Mouse (Mus musculus): ENCODE measurements around the gene Popdc2. TPM values are rescaled to one million over a fixed set of nuclear protein-coding genes. Genes with fewer than 3 reads are reported as not detected.
"Not testable (repeated sequence)": the region's sequence is repeated elsewhere in the genome, so short reads cannot be mapped to it uniquely, and the experiment has no call there.

Popdc2 gene
- polyA plus RNA-seq, 1 experiment: 6.5 TPM

DNA sequence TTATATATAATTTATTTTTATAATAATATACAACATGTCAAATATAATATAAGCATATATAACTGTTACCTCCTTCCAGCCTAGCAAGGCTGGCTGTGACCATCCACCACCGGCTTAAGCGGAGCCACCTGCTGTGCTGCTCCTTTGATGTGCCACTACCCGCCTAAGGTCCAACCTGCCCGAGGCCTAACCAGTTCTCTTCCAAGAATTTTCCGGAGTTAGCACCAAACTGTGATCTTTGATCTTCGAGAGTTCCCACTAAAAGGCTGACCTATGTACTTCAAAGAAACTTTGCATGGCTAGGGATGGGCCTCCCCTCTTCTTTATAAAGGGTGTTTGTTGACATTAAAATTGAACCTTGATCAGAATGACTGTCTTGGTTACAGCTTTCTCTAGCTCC, 27.6 kb upstream of the Popdc2 start:
- Histone ChIP-seq H3K4me3 (ENCODE audit: low read depth, low read length) (no peak overlapping the region), H3K4me1 (ENCODE audit: control insufficient read depth, insufficient read depth, insufficient read length, low read length) (peaks cover 3% of the 10 kb centered on the region; the same call in 1 of the 2 replicates), H3K27ac (ENCODE audit: insufficient read depth, low read depth, low read length) (no peak overlapping the region), H3K36me3 (ENCODE audit: control insufficient read depth, insufficient read depth, low read length) (no peaks in the 10 kb centered on the region), H3K27me3 (ENCODE audit: control insufficient read depth, insufficient read depth, low read length) (no peaks in the 10 kb centered on the region)
- 19% methylated on average over 6 of the region's 6 CpGs for WGBS
- TF ChIP-seq POLR2A (IDR thresholded peaks at IDR 0.05; ENCODE audit: low read depth, low read length) (no peak), CTCF (IDR thresholded peaks at IDR 0.05; ENCODE audit: extremely low read depth, insufficient read length, insufficient replicate concordance, low read depth, low read length) (no peak)

DNA sequence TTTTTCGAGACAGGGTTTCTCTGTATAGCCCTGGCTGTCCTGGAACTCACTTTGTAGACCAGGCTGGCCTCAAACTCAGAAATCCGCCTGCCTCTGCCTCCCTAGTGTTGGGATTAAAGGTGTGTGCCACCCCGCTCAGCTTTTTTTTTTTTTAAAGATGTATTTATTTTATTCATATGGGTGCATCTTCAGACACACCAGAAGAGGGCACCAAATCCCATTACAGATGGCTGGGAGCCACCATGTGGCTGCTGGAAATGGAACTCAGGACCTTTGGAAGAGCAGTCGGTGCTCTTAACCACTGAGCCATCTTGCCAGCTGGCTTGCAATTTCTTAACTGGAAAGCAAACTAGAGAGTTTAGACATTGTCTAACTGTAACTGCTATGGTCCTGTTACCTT, 23.9 kb upstream of the Popdc2 start:
- not testable (repeated sequence) for H3K36me3 ChIP-seq (ENCODE audit: control insufficient read depth, insufficient read depth, low read length); H3K27ac ChIP-seq (ENCODE audit: insufficient read depth, low read depth, low read length); H3K4me3 ChIP-seq (ENCODE audit: low read depth, low read length); H3K4me1 ChIP-seq (ENCODE audit: control insufficient read depth, insufficient read depth, insufficient read length, low read length); H3K27me3 ChIP-seq (ENCODE audit: control insufficient read depth, insufficient read depth, low read length)
- WGBS: 91% methylated on average over 4 of the region's 4 CpGs
- peak; percentile 21; the same call in 1 of the 2 replicates for TF ChIP-seq CTCF (IDR thresholded peaks at IDR 0.05; ENCODE audit: extremely low read depth, insufficient read length, insufficient replicate concordance, low read depth, low read length)

DNA sequence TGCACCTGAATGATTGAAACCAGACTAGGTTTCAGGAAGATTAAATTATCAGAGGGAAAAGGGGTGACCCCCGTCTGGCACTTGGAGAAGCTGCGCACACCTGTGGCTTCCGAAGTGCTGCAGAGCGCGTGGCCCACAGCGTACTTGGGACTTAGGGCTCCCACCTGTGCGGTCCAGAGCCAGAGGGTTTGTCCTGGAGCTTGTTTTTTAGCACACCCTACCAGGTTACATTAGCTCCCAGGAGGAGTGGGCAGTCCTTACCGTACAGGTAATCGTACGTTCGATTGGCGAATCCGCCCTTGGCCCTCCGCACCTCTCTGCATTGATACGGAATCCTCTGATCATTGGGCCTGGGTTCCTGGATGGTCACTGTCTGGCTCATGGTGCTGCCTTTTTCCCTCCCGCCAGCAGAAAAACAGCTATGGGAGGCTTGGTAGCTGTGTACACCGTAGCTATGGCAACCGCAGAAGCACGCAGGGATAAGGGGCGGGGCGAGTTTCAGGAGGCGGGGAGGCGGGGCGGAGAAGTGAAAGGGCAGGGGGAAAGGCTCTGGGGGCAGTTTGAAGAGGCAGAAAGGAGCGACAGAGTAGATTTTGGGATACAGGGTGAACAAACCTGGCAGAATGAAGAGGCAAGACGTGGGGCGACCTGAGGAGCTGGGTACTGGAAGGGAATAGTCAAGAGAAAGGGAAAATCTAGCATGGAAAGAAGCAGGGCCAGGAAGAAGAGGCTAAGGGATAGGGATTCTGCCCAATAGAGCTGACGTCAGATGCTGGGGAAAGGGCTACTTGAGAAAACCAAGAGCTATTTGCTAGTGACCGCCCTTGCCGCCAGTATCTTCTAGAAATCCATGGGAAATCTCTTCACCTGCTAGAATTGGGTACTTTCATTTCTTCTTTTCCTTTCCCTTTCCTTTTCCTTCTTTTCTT, 20.3 kb upstream of the Popdc2 start, which contains the start of gene Maats1:
Gene Maats1 (minus strand): TSS at position 748 of the 929 bp plus-strand sequence.
- Histone ChIP-seq H3K36me3 (ENCODE audit: control insufficient read depth, insufficient read depth, low read length) (no peaks in the 10 kb centered on the region), H3K27ac (ENCODE audit: insufficient read depth, low read depth, low read length) (0 out of 2 replicates have a peak within 1 kb of the TSS, but pooled peaks have one; percentile 44), H3K27me3 (ENCODE audit: control insufficient read depth, insufficient read depth, low read length) (no peaks in the 10 kb centered on the region), H3K4me3 (ENCODE audit: low read depth, low read length) (peak within 1 kb of the TSS; percentile 48), H3K4me1 (ENCODE audit: control insufficient read depth, insufficient read depth, insufficient read length, low read length) (peaks cover 7% of the 10 kb centered on the region; the same call in 1 of the 2 replicates)
- no peak for TF ChIP-seq POLR2A (IDR thresholded peaks at IDR 0.05; ENCODE audit: low read depth, low read length)
- TF ChIP-seq CTCF (IDR thresholded peaks at IDR 0.05; ENCODE audit: extremely low read depth, insufficient read length, insufficient replicate concordance, low read depth, low read length): no peak
- 11% methylated on average over 30 of the region's 30 CpGs for WGBS

DNA sequence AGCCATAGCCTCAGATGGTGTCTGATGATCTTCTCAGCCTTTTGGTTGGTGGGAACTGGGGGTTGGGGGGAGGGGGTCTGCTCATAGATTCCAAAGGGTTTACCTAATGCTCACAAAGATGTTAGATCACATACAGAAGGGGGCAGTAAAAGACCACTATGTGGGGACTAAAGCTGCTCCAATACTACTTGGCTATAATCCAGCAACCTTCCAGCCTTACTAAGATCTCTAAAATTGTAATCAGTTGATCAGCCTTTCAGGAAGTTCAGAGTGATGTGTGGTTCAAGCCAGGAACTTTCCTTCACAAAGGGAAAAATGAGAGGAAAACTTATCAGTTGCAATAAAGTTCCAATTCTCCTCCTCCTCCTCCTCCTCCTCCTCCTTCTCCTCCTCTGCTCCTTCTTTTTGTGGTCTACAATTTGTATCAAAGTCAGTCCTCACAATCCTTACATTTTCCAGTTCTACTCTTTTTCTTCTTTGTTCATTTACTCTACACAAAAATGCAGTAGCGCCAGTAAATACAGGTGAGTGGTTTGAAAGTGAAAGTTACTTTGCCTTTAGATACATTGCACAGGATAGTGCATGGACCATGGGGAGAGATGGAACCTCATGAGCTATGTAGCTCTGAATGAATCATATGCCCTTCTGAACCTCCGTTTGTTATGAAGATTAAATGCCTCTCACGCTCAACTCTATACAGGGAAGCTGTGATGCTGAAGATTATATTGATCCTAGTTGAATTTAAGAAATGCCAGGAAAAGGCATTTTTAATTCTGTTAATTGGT, 16.9 kb upstream of the Popdc2 start:
- Histone ChIP-seq H3K4me3 (ENCODE audit: low read depth, low read length) (no peak overlapping the region), H3K27ac (ENCODE audit: insufficient read depth, low read depth, low read length) (peak overlapping the region; percentile 66), H3K4me1 (ENCODE audit: control insufficient read depth, insufficient read depth, insufficient read length, low read length) (peaks cover 7% of the 10 kb centered on the region; the same call in 1 of the 2 replicates), H3K36me3 (ENCODE audit: control insufficient read depth, insufficient read depth, low read length) (peaks cover 8% of the 10 kb centered on the region; the same call in 1 of the 2 replicates), H3K27me3 (ENCODE audit: control insufficient read depth, insufficient read depth, low read length) (no peaks in the 10 kb centered on the region)
- 27% methylated on average over 3 of the region's 3 CpGs for WGBS
- no peak for TF ChIP-seq POLR2A (IDR thresholded peaks at IDR 0.05; ENCODE audit: low read depth, low read length)
- TF ChIP-seq CTCF (IDR thresholded peaks at IDR 0.05; ENCODE audit: extremely low read depth, insufficient read length, insufficient replicate concordance, low read depth, low read length): no peak

DNA sequence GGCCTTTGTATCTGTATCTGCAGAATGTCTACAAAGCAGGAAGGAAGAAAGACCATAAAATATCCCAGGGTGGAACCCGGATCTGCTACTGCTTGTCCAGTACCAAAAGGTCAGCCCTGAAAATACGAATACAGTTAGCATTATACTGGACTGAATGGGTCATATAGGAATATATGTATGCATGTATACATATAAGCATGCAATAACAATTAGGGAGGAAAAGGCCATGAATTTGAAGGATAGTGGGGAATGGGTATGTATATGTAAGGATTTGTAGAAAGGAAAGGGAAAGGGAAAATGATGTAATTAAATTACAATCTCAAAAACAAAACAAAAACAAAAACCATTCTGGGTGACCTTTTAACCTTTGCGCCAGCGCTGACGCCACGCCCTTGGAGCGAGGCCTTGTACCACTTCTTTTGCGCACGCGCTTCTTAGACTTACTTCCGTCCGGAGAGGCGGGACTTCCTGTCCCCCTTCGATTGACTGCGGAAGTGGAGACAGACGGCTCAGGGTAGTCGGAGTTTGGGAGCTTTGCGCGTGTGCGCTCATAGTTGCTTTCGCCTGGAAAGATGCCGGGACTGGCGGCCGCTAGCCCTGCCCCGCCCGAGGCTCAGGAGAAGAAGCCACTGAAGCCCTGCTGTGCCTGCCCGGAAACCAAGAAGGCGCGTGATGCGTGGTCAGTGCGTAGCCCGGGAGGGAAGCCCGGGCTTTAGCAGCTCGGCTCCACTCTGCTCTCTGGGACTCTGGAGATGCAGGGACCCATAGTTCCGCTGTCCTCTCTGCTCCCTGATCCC, 15.3 kb upstream of the Popdc2 start, which contains the start of the genes Cox17 and Gm21987:
Gene Cox17 (plus strand): TSS at position 463 of the 797 bp plus-strand sequence.
Gene Gm21987 (plus strand): TSS at position 512 of the 797 bp plus-strand sequence.
- Histone ChIP-seq H3K4me1 (ENCODE audit: control insufficient read depth, insufficient read depth, insufficient read length, low read length) (peaks cover 4% of the 10 kb centered on the region; the same call in 1 of the 2 replicates), H3K27ac (ENCODE audit: insufficient read depth, low read depth, low read length) (peak within 1 kb of the TSS; percentile 86), H3K4me3 (ENCODE audit: low read depth, low read length) (peak within 1 kb of the TSS; percentile 82), H3K36me3 (ENCODE audit: control insufficient read depth, insufficient read depth, low read length) (peaks cover 20% of the 10 kb centered on the region), H3K27me3 (ENCODE audit: control insufficient read depth, insufficient read depth, low read length) (no peaks in the 10 kb centered on the region)
- 2% methylated on average over 35 of the region's 35 CpGs for WGBS
- TF ChIP-seq CTCF (IDR thresholded peaks at IDR 0.05; ENCODE audit: extremely low read depth, insufficient read length, insufficient replicate concordance, low read depth, low read length): no peak
- peak; percentile 90 for TF ChIP-seq POLR2A (IDR thresholded peaks at IDR 0.05; ENCODE audit: low read depth, low read length)

DNA sequence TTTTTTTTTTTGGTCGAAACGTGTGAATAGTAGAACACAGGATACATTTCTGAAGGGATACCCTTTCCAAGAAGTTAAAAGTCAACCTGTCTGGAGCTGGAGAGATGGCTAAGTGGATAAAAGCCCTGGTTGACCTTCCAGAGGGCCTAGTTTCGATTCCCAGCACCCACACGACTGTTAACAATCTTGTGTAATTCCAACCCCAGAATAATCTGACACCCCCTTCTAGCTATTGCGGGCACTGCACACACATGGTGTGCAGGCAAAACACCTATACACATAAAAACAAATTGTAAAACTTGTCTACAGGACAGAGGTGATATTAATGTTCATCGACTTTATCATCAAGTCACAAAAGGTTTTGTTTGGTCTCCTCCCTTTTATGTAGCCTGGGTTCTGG, 14.4 kb upstream of the Popdc2 start:
- Histone ChIP-seq H3K27ac (ENCODE audit: insufficient read depth, low read depth, low read length) (no peak overlapping the region), H3K36me3 (ENCODE audit: control insufficient read depth, insufficient read depth, low read length) (peaks cover 26% of the 10 kb centered on the region), H3K4me1 (ENCODE audit: control insufficient read depth, insufficient read depth, insufficient read length, low read length) (peaks cover 4% of the 10 kb centered on the region; the same call in 1 of the 2 replicates), H3K4me3 (ENCODE audit: low read depth, low read length) (no peak overlapping the region; the same call in 1 of the 2 replicates), H3K27me3 (ENCODE audit: control insufficient read depth, insufficient read depth, low read length) (no peaks in the 10 kb centered on the region)
- WGBS: 42% methylated on average over 6 of the region's 6 CpGs
- no peak for TF ChIP-seq CTCF (IDR thresholded peaks at IDR 0.05; ENCODE audit: extremely low read depth, insufficient read length, insufficient replicate concordance, low read depth, low read length)
- no peak for TF ChIP-seq POLR2A (IDR thresholded peaks at IDR 0.05; ENCODE audit: low read depth, low read length)
